Mouse (Mus musculus) thymus, adult 2 months (tissue): Measurements from ENCODE around the gene Dock8. TPM values are rescaled to one million over a fixed set of nuclear protein-coding genes. Genes with fewer than 3 reads are reported as not detected.

Experiments
- DNase-seq: peaks from one replicate; pipeline ENCODE4 v3.0.0; 2021
- H3K27ac ChIP-seq: fragments of 200-500 bp; 2 replicates; pipeline ENCODE4 v1.5.1; 2012; ENCODE audit warnings: low read length, control low read depth; ENCODE audit not compliant: control insufficient read depth, insufficient read depth
- H3K27me3 ChIP-seq: fragments of 200-500 bp; 2 replicates; pipeline ENCODE4 v1.6.1; 2012; ENCODE audit warnings: mild to moderate bottlenecking, low read length, moderate library complexity, mixed read lengths; ENCODE audit not compliant: control insufficient read depth, insufficient read depth
- H3K36me3 ChIP-seq: fragments of 200-500 bp; 2 replicates; pipeline ENCODE4 v1.6.1; 2012; ENCODE audit warnings: mild to moderate bottlenecking, low read length, moderate library complexity; ENCODE audit not compliant: control insufficient read depth, insufficient read depth
- H3K4me1 ChIP-seq: fragments of 200-500 bp; replicated peaks from 2 replicates; pipeline ENCODE4 v1.6.1; 2012; ENCODE audit warnings: low read length; ENCODE audit not compliant: control insufficient read depth, insufficient read depth
- H3K4me3 ChIP-seq: fragments of 200-500 bp; 2 replicates; pipeline ENCODE4 v1.5.1; 2012; ENCODE audit warnings: mild to moderate bottlenecking, low read length, control low read depth, moderate library complexity; ENCODE audit not compliant: control insufficient read depth, insufficient read depth
- CTCF ChIP-seq: fragments of 200-500 bp; IDR thresholded peaks from 2 replicates; pipeline ENCODE4 v1.5.1; 2012; ENCODE audit warnings: mild to moderate bottlenecking, control low read depth, low read length, moderate library complexity, borderline replicate concordance; ENCODE audit not compliant: control insufficient read depth, poor library complexity, insufficient read depth; ENCODE audit errors: extremely low read depth
- POLR2A ChIP-seq: fragments of 200-500 bp; IDR thresholded peaks from 2 replicates; pipeline ENCODE4 v1.6.1; 2012; ENCODE audit warnings: mild to moderate bottlenecking, low read length, control low read depth, moderate library complexity; ENCODE audit not compliant: control insufficient read depth, poor library complexity, insufficient read depth; ENCODE audit errors: extremely low read depth
- WGBS: fragments of 180-500 bp; shearing (Covaris S2); methylation state at CpG from one replicate; pipeline ENCODE4 v1.1.7; 2018; 5-methylcytosine and 5-hydroxymethylcytosine counted together
- polyA plus RNA-seq: library from polyadenylated mRNA; depleted of rRNA; stranded (reverse); fragments of >200 nt; gene quantifications from 2 replicates; pipeline ENCODE4 v1.2.3, GENCODE M21; 2012

Gene Dock8
- polyA plus RNA-seq, 1 experiment: 87.3 TPM

GRCm38 (mm10) chr19:25206969-25207368 lies 207.6 kb downstream of the Dock8 start:
- no peak overlapping the region for H3K4me3 ChIP-seq
- H3K4me1 ChIP-seq: no peaks in the 10 kb centered on the region
- WGBS: 75% methylated on average over 12 of the region's 12 CpGs
- H3K27me3 ChIP-seq: no peaks in the 10 kb centered on the region; the same call in 1 of the 2 replicates
- H3K27ac ChIP-seq: no peak overlapping the region
- TF ChIP-seq POLR2A: no peak
- TF ChIP-seq CTCF: no peak
- DNase-seq: no peak
- H3K36me3 ChIP-seq: peaks cover 11% of the 10 kb centered on the region

DNA sequence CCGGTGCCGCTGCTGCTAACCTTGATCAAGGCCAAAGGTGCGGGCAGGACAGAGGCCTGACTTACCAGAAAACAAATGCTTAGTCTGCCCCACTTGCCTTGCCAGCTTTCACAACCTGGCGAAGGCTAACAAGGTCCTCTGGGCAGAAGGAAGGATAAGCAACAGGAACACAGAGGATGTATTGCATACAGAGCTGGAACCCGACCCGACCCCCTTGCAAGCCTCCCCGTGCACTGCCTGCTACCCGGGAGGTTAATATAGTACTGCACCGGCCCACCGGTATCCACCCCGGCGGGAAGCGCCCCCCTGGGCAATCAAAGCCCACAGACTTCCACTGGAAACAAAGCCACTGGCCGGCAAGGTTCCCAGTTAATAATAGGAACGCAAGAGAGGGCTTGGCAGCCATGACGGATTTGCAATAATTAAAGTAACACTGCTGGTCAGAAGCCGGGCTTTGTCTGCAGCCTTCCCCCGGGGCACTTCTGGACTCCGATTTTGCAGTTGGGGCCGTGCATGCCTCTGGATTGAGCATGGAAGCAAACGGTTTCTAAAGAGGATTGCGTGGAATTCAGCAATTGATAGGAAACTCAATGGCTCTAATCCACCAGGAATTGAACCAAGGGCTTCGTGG lies 208.5 kb downstream of the Dock8 start:
- 45% methylated on average over 23 of the region's 23 CpGs for WGBS
- no peak overlapping the region for H3K4me3 ChIP-seq

DNA sequence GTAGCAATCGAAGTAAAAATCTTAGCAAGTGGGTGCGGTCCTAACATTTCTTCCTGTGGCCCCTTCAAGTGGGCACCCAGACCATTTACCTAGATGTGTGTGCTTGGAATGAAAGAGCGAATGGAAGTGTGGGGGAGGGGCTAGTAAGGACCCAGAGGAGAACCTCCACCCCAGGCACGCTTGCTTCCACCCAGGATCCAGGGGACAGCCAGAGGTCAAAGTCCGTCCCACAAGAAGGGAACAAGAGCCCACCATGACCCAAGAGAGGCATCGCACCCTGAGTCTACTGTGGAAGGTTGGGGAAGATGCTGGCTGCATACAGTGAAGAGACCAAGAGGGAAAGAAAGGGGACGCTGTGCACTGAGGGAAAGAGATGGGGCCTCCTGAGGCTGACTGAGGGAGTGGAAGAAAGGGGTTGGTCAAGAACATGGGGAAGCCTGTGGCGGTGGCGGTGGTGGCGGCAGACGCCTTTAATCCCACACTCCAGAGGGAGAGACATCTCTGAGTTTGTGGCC lies 209.3 kb downstream of the Dock8 start:
- no peaks in the 10 kb centered on the region for H3K4me1 ChIP-seq
- no peak overlapping the region for H3K27ac ChIP-seq
- no peaks in the 10 kb centered on the region for H3K36me3 ChIP-seq
- H3K27me3 ChIP-seq: no peaks in the 10 kb centered on the region; the same call in 1 of the 2 replicates
- TF ChIP-seq CTCF (no peak), POLR2A (no peak)
- H3K4me3 ChIP-seq: no peak overlapping the region
- DNase-seq: no peak
- 89% methylated on average over 11 of the region's 11 CpGs for WGBS

More for the DNA sequence above, 208.5 kb downstream of the Dock8 start:
- no peak for TF ChIP-seq POLR2A
- TF ChIP-seq CTCF: no peak
- no peak for DNase-seq
- H3K27ac ChIP-seq: no peak overlapping the region
- H3K4me1 ChIP-seq: no peaks in the 10 kb centered on the region
- no peaks in the 10 kb centered on the region; the same call in 1 of the 2 replicates for H3K27me3 ChIP-seq
- peaks cover 5% of the 10 kb centered on the region for H3K36me3 ChIP-seq

DNA sequence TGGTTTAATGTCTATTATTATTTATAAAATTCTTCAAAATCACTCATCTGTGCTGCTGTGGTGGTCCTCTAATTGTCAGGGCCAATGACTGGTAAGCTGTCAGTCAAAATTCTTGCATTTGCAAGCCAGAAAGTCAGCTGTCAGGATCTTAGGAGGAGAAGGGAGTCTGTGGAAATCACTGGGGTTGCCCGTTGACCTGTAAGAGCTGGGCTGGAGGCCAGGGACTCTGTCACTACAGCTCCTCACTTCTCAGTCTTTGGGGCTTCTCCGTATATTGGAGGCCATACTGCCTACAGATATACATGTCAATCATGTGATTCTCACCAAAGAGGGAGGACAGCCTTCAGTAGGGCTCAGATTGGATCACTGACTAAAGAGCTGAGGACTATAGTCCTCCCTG lies 221.3 kb downstream of the Dock8 start:
- H3K27ac ChIP-seq: no peak overlapping the region
- no peaks in the 10 kb centered on the region for H3K36me3 ChIP-seq
- H3K4me1 ChIP-seq: no peaks in the 10 kb centered on the region
- no peak overlapping the region for H3K4me3 ChIP-seq
- no peak for DNase-seq
- no peaks in the 10 kb centered on the region for H3K27me3 ChIP-seq
- 95% methylated on average over 2 of the region's 2 CpGs for WGBS
- TF ChIP-seq POLR2A (no peak), CTCF (no peak)

- DNase-seq: no peak
- no peak for TF ChIP-seq CTCF
- TF ChIP-seq POLR2A: no peak
- no peak overlapping the region for H3K27ac ChIP-seq
- H3K4me3 ChIP-seq: no peak overlapping the region
- H3K27me3 ChIP-seq: no peaks in the 10 kb centered on the region
- no peaks in the 10 kb centered on the region for H3K4me1 ChIP-seq
- WGBS: 76% methylated on average over 9 of the region's 9 CpGs
- H3K36me3 ChIP-seq: no peaks in the 10 kb centered on the region
Observed at GRCm38 (mm10) chr19:25221964-25222640, 222.8 kb downstream of the Dock8 start.

DNA sequence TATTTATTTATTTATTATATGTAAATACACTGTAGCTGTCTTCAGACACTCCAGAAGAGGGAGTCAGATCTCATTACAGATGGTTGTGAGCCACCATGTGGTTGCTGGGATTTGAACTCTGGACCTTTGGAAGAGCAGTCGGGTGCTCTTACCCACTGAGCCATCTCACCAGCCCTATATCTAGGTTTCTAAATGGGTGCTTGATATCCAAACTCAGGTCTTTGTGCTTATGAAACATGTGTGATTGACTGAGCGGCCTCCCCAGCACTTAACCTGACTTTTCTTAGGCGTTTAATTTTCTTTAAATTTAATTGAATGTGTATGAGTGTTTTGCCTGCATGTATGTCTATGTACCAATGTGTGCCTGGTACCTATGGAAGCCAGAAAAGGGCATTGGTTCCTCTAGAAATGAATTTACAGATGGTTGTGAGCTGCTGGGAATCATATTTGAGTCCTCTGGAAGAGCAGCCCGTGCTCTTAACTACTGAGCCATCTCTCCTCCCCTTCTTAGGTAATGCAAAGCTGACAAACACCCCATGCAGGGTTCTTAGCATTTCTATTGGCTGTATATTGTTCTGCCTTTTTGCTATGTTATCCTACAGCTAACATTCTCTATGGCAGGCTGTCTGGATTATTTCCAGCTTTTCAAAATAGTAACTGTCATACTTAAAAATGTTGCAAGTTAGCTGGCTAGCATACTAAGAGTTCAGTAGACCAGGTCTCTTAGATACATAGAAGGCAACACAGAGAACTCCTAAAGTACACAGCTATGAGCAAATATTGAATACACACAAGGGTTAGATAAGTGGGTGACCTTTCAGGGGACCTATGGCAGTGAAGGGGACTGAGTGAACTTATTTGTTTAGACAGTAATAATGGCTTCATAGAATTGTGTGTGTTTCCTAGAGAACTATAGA lies 231.0 kb downstream of the Dock8 start:
- TF ChIP-seq POLR2A (no peak), CTCF (no peak)
- DNase-seq: no peak

More for the DNA sequence above, 231.0 kb downstream of the Dock8 start:
- WGBS: 89% methylated on average over 4 of the region's 4 CpGs
- H3K4me1 ChIP-seq: no peaks in the 10 kb centered on the region
- H3K27ac ChIP-seq: no peak overlapping the region
- no peak overlapping the region for H3K4me3 ChIP-seq
- H3K36me3 ChIP-seq: no peaks in the 10 kb centered on the region
- no peaks in the 10 kb centered on the region for H3K27me3 ChIP-seq
